Mouse (Mus musculus) lung, postnatal 10 days (tissue): ENCODE measurements at regions not wholly inside any gene's neighbourhood (a gene's known extent, or its start where the extent isn't known, plus 50 kb on each side); places are given as distances from the start of the nearest gene placed in this dataset.

Experiments
- DNase-seq: peaks from one replicate; pipeline ENCODE4 v3.0.0; 2021

DNA sequence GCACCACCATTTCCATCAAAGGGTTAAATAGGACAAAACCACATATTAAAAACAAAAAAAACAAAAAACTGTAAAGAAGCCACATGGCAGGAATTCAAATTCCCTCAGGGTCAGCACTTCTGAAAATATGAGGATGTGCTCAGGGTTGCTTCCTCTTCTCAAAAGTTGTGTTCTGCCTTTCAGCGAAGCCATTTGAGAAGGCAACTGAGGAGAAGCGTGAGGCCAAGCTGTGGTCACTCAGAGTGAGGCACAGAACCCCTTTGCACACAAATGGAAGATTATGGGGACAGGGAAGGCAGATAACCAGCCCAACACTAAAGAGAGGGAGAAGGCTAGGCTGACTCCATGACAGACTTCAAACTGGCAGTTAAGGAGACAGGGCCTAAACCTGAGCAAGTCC, 142.8 kb upstream of the Jade1 start:
- no peak for DNase-seq

DNA sequence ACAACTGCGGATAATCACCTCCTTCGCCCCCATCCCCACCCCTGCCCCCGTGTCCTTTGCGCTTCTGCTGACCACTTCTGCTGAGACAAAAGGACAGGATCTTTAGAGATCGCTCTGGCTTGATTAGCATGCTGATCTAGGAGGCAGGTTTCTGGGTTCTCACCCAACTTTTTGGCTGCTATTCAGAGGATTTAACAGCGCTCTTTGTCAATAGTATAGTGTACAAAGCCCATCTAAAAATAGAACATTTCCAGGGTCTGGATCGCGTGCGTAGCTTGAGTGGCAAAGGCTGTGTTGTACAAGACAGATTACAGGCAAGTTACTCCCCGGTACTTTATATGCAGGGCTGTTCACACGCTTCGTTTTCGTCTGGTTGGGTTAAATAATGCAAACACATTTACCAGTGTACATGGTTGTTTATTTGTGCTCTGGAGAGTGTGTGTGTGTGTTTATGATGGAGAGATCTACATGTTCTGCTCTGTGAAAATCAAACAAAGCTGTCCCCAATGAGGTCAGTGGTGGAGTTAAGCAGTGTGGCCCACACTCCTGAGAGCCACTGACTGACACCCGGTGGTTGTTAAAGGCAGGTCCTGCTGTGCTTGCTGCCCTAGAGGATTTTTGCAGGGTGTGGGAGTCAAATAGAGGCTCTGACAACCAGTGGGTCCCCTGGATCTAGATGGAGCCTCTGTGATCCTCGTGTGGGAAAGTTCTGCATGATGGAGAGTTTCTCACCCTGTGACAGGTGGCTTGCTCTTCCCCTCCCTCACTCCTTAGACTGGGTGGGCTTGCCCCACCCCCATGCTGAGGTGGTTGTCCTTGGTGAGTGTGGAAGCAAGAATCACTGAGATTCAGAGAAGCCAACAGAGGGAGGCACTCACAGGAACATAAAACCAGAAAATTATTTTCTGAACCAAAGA, 146.5 kb upstream of the Jade1 start:
- peak; percentile 29 for DNase-seq

DNA sequence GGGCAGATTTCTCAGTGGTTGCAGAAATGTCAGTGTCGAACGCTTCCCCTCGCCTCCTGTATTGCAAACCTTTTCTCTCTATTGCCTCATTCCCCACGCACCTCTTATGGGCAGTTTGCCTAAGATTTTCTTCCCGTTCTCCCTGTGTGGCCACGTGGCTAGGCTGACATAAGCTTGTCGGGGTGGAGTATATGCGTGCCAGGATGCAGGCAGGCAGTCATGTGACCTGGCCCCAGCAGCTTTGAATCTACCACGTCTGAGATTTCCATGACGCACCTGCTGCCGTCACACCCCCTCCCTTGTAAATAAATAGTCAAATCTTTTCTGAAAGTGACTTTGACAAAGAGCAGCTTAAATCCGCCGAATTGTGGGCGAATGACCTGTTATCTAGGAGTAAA, 147.1 kb upstream of the Jade1 start:
- DNase-seq = peak; percentile 66

DNA sequence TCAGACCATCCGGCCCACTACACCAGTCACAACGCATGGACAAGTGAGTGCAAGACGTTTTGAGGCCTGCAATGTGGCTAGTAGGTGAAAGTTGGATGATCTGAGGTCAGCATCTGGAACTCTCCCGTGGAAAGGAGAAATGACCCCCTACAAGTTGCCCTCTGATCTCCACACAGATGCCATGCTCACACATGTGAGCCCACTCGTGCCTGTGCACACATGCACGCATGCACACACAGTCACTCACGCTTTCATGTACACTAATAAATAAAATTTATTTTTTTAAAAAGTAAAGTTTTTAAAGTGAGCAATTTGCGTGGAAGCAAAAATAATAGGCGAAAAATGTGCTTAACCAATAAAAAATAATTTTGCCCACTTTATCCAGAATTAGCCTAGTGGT, 147.5 kb upstream of the Jade1 start:
- no peak for DNase-seq

DNA sequence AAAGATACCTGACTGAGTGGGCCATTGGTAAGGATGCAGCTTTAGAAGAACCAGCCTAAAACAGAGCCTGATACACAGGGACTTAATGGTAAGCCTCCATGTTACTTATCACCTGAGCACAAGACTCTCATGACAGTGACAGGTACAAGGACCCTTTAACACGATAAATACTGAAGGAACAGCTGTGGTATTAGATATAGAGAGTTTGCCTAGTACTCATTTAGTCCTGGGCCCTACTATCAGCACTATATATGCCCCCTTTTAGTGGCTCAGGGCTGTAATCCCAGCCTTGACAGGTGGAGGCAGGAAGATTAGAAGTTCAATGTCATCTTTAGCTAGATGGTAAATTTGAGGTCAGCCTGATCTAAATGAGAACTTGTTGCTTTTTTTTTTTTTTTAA, 148.0 kb upstream of the Jade1 start:
- no peak for DNase-seq

DNA sequence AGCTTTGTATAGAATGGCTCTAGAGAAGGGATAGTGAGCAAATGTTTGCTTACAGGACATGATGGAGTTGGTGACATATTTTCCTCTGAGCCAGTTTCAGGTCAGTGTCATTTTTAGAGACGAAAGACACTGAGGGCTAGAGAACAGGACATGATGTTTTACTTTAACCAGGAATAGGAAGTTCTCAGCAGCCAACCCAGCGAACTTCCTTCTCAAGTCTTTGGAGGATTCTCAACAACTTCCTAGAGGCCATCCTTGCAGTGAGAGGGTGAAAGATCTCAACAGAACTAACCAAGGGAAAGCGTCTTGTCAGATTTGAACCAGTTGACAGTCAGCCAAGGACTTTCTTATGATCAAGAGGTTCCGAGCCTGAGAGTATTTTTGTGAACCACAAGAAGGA, 153.7 kb upstream of the Jade1 start:
- no peak for DNase-seq

DNA sequence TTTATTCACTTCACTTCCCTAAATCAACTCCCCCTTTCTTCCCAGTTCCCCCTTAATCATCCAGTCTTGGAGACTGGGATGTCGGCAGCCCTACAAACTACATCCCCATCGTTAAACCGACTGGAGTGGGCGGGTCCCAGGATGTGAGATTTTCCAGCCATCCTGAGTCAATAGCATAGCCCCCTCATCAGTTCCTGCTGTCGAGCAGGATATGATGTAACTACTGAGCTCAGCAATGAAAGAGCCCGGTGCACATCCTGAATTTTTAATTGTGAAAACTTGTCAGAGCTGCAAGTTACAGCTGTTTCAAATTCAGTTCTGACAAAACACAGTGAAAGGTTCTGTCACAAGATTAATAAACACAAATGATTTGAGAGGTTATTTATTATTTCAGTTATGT, 165.7 kb upstream of the Jade1 start:
- no peak for DNase-seq

DNA sequence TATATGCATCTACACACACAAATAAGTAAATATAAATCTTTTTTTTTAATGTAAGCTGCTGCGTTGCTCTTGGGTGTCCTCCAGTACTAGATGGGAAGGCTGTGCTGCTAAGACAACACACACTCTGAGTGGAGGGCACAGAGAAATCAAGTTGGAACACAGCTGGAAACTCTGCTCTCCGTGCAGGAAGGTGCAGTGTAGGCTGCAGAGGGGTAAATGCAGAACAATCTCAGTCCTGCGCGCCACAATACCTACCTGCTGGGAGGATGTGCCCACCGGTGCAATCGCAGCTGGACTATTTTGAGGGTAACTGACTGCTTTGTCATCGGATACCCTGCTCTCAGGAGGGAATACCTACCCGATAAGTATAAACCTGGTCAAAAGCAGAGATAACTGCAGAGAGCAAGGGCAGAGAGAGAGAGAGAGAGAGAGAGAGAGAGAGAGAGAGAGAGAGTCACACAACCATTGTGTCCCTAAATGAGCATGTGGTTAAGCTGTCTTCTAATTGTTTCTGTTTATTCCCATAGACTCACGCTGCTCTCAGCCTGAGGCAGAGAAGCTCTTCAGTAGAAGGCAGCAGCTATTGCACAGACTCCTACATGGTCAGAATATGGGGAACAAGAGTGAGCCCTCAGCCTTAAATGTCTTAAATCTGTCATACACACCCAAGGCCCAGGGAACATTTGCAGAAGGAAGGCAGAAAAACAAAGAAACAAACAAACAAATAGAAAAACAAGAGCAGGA, 167.9 kb upstream of the Jade1 start:
- no peak for DNase-seq

DNA sequence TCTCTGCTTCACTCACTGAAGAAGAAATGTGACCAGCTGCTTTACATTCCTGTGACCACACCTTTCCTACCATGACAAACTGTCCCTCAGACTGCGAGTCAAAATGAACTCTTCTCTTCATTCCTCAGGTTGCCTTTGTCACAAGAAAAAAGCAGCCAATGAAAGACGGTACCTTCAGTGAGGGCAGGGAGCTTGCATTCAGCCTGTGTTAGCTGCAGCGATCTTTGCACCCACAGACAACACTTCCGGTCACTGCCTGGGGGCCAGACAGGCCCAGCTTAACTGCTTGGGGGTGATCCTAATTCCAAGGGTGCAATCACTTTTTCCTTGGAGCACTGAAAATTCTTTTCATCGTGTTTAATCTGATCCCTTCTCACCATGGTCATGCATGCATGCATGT, 169.2 kb upstream of the Jade1 start:
- DNase-seq = no peak

DNA sequence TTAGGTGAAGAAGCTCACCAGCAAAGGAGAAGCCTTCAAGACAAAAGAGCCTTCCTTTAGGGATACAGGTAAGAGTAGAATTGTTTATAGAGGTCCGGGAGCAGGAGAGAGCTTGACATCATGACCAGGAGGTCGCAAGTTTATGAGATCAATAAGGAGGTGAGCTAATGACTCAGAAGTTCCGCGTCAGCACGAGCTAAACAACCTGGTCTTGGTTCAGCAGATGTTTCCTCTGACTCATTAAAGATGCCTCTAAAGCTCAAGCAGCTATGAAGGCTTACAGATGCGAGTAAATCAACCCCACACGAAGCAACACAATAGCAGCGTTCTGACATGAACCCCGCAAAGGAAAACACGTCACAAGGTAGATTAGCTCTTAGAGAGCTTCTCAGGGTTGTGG, 171.1 kb upstream of the Jade1 start:
- DNase-seq = no peak

DNA sequence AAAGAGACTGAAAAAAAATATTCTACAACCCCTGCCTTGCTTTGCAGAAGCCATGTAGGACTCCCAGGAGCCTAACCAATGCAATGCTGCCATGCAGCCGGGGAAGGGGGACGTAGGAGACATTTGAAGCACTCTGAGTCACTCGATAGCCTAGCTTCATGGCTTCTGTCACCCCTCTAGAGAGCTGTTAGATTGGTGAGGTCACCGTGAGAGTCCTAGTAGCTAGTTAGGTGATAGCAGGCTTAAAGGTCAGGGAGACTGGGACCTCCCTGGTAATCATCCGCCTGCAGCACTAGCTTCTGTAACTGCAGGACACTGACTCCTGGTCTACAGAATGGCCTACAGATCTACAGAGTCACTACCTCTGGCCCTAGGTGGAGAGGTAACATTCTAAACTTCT, 177.0 kb upstream of the Jade1 start:
- DNase-seq = no peak

DNA sequence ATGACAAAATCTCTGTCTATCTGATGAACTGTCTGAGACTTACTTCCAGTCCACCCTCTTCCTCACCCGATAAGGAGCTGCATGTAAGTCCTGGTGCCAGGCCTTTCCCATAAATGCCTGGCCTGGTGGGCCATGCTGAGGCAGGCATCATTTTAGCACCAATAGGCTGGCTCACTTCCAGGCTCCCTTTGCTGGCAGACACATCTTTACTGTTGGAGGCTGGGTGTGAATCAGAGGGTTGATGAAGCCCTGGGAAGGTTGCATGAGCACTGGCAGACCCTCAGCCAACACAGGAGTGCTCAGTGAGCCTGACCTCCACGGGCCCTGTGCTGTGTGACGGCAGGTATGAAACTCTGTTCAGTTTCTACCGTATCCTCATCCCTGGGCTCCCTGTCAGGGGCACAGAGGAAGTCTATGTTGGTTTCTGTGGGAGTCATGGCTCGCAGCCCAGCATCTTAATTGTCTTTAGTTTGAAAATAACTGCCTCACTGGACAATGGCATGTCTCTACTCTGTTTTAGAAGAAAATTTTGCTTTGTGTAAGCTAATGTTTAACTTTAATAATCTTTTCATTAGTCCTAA, 177.6 kb upstream of the Jade1 start:
- DNase-seq = peak; percentile 30

DNA sequence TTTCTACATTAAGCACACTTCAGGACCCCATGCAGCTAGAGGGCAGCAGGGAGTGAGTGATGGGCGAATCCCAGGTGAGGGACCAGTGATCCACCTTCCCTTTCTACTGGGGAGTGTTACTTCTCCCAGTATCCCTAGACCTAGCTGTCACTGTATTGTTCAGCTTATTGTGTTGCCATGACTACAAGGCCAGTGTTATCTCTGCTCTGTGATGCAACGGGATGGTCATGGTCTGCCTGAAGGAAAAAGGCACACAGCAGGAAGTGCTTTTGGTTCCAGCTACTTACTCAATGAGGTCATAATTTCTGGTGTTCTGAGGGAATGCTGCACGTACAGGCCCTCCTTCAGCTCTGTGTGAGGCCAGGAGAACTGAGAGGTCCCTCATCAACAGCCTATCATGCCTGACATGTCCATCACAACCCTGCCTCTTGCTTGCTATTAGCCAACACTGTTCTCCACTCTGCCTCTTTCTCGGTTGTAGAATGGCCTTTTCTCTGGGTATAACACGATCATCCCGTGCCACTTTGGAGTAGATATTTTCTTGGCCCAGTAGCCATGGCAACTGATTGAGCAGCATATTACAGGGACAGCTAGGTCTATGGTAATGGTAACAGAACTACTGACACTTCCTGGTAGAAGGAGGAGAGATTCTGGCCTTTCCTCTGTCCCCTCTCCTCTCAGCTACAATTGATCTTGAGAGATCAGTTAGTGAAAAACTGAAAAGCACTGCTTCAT, 178.5 kb upstream of the Jade1 start:
- peak; percentile 34 for DNase-seq

DNA sequence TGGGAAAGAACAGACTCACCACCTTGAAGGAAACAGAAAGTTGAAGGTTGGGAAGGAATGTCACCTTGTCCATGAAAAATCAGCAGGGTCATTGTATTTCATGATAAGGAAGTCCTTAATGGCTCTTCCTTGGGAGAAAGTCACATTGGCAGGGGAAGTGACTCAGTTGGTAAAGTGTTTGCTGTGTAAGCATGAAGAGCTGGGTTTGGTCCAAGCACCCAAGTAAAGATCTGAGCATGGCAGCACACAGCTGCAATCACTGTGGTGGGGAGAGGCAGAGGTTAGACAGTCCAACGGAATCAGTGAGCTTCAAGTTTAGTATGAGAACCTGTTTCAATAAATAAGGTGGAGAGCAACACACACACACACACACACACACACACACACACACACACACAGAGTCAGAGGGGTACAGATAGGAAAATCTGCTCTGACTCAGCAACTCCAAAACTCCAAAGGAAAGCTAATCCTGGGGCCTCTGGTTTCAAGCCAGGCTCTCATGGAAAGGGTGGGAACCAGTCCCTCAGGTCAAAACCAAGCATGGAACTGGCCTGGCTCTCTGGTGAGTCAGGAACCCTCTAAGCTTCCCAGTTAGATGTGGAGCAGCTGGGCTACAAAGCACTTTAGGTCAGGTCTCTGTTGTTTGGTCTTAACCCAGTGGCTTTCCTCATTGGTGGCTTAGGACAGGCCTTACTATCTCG, 180.2 kb upstream of the Jade1 start:
- DNase-seq = no peak

DNA sequence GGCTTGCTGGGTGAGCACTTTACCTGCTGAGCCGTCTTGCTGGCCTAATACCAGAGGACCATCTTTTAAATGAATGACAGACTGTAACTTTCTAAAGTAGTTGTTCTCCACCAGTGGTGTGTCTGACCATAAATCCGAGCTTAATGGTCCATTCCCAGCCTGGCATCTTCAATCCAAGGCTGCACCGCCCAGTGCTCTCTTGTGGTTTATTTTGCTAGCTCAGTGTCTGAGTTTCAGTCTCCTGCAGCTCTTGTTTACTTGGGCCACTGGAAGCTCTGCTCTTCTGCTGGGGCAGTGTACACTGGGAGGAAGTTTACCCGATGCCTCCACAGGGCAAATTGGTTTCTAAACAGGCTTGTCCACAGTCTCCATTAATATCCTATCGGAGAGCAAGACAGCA, 182.3 kb upstream of the Jade1 start:
- DNase-seq = no peak

DNA sequence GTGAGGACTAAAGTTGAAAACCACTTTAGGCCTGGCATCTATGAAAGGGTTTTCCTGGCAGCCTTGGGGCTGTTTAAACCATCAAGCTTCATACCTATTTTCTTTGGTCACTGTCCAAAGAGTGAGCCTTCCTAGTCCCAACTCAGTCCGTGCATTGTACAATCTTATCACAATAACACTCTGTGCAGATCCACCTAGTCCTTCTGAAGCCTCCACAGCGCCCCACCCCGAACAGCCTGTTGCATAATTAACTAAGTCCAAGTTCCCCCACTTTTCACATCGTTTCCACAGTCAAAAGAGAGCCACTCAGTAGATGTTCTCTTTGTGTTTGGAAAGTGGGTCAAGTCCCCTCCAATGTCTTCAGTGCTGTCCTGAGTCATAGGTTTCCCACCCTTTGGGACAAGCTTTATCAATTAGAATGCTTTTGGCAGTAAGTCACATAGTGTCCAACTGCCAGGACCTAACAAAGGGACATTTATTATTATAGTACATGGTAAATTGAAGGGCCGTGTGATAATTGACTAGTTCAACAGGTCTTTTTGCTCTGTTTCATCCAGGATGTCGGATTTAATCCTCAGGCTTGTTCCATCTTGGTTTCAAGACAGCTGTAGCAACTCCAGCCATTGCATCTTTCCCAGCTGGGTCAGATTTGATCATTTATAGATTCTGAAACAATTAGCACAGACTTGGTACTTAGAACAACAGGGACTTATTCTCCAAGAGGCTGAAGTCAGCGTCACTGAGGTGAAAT, 187.0 kb upstream of the Jade1 start:
- no peak for DNase-seq

DNA sequence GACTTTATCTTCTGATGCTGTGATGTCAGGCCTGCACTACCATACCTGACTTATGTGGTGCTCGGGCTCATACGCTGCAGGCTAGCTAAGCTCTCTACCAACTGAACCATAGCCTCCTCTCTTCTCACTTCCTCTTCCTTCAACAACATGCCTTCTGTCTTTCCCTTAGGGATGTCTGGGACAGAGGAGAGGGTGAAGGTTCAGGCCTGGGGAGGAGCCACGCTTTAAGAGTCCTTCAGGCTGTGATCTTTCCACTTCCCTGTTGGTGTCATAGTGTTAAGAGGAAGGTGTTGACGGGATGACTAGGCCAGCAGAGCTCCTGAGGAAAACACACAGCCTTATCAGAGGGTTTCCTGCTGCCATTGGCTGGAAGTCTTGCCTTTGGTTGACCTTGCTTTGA, 188.8 kb upstream of the Jade1 start:
- no peak for DNase-seq

DNA sequence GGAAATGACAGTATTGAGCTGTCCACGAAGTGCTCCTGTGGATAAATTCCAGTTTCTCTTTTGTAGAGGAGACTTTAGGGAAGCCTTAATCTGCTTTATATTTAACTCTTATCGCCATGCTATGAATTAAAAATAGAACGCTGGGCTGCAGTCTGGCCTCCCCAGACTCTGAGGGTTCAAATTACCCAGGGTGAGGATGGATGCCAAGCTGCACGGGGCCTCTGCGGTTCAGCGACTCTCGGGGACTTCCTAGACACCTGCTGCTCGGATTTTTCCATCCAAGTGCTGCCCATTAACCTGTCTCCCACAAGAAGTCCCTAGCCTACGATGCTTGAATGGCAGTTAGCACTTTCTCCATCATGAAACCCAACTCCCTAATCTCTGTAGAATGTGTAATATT, 189.3 kb upstream of the Jade1 start:
- DNase-seq = no peak

DNA sequence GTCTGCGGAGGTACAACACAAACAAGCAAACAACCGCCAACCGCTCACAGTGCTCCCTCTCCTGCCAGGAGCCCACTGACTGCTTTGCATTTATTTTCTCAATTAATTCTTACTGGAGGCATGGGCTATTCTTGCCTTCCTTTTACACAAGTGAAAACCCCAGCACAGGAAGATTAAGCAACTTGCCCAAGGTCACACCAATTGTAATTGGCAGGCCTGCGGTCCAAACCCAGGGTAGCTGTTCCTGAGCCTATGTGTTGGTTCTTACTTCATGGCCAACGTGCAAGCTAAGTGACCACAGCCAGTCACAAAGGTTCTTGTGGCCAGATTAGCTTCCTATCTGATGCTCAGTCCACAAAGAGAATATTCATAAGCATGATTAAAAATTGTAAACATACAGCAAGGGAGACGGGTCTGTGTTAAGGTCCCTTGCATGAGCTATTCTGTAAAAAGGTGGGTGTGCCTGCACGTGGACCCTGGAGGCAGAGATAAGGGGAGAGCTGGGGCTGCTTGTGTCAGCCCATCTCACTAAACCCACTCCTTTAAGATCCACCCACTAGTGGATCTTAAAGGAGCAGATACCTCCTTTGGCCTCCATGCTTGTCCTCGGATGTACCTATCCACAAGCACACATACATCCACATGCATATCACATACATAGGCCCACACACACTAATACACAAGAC, 190.2 kb upstream of the Jade1 start:
- DNase-seq = no peak

DNA sequence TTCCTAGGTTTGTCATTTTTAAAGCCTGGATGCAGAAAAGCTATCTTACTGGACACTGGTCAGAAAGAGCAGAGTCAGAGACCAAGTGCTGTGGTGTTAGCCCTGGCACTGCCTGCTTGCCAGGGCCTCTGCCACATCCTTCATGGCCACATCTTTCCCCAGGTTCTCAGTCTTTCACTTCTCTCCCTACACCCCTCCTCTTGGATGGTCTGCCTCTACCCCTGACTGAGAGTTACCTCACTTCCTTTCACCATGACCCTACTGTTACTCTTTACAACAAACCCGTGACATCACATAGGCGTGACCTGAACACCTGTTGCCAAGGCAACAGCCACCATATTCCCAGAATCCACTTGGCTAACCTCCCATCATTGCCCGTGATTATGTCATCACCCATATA, 191.6 kb upstream of the Jade1 start:
- no peak for DNase-seq

DNA sequence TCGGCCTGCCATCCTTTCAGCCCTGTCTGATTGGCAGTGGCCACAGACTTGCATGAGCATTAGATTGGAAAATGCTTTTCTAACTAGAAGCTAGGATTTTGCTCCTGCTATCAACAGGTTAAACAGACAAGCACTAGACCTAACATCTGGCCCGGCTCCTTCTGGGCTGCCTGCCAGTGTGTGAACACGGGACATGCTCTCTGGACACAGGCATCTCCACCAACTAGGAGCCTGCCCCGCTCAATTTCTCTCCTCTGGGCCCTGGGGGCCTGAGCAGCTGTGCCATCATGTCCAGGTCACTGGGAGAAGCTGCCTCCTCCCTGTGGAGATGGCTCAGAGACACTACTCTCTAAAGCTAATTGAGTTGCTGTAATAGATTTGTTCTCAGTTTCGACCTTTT, 195.3 kb upstream of the Jade1 start:
- DNase-seq = peak; percentile 65
